Mouse (Mus musculus) heart, postnatal 0 days (tissue): ENCODE measurements around the gene Neurod1. TPM values are rescaled to one million over a fixed set of nuclear protein-coding genes. Genes with fewer than 3 reads are reported as not detected.

Experiments used
- ATAC-seq: fragments of 200-750 bp; cut with Nextera tagmentation; 2 replicates; pipeline ENCODE4 v1.8.0; 2017; ENCODE audit warnings: low read depth, moderate number of reproducible peaks, moderate library complexity; ENCODE audit not compliant: insufficient read depth
- DNase-seq: peaks from one replicate; pipeline ENCODE4 v3.0.0-alpha.2; 2016; ENCODE audit warnings: low spot score
- H3K27ac ChIP-seq: fragments of 300-500 bp; sonication (generic); 2 replicates; pipeline ENCODE4 v1.5.1; 2014; ENCODE audit warnings: low read depth, mild to moderate bottlenecking
- H3K27me3 ChIP-seq: fragments of 300-500 bp; sonication (generic); 2 replicates; pipeline ENCODE4 v1.6.1; 2014; ENCODE audit warnings: low read length, mixed read lengths; ENCODE audit not compliant: control insufficient read depth, insufficient read depth
- H3K36me3 ChIP-seq: fragments of 300-500 bp; sonication (generic); replicated peaks from 2 replicates; pipeline ENCODE4 v1.6.1; 2014; ENCODE audit warnings: low read length, mixed read lengths; ENCODE audit not compliant: control insufficient read depth, insufficient read depth
- H3K4me1 ChIP-seq: fragments of 300-500 bp; sonication (generic); 2 replicates; pipeline ENCODE4 v1.6.1; 2014; ENCODE audit warnings: antibody characterized with exemption; ENCODE audit not compliant: control insufficient read depth, insufficient read depth
- H3K4me2 ChIP-seq: fragments of 300-500 bp; sonication (generic); 2 replicates; pipeline ENCODE4 v1.6.1; 2014; ENCODE audit warnings: low read depth, mild to moderate bottlenecking, low read length, moderate library complexity
- H3K4me3 ChIP-seq: fragments of 300-500 bp; sonication (generic); 2 replicates; pipeline ENCODE4 v1.5.1; 2014; ENCODE audit warnings: low read depth, low read length
- H3K9ac ChIP-seq: fragments of 300-500 bp; sonication (generic); replicated peaks from 2 replicates; pipeline ENCODE4 v1.6.1; 2014; ENCODE audit warnings: low read depth, low read length, mixed read lengths
- H3K9me3 ChIP-seq: fragments of 300-500 bp; sonication (generic); replicated peaks from 2 replicates; pipeline ENCODE4 v1.6.1; 2016; ENCODE audit warnings: low read length; ENCODE audit not compliant: control insufficient read depth
- CTCF ChIP-seq: IDR thresholded peaks from 2 replicates; pipeline ENCODE4 v1.5.1; 2016; ENCODE audit warnings: antibody characterized with exemption, control low read depth, low read depth
- EP300 ChIP-seq: IDR thresholded peaks from 2 replicates; pipeline ENCODE4 v1.6.1; 2016; ENCODE audit warnings: antibody characterized with exemption, low read depth
- WGBS: fragments of 180-500 bp; shearing (Covaris S2); extraction: QIAGEN DNeasy Blood & Tissue Kit; methylation state at CpG from one replicate; pipeline ENCODE4 v1.1.7; 2014; 5-methylcytosine and 5-hydroxymethylcytosine counted together
- polyA plus RNA-seq: library from polyadenylated mRNA; unstranded; fragments of >200 nt; fragmentation: Nextera tagmentation; extraction: Ambion mirVana; gene quantifications from 2 replicates; pipeline ENCODE4 v1.2.1, GENCODE M21; 2015
- total RNA-seq: library from RNA; depleted of rRNA; stranded (reverse); fragments of >200 nt; gene quantifications from 2 replicates; pipeline ENCODE4 v1.2.3, GENCODE M21; 2014; ENCODE audit warnings: low replicate concordance

Gene Neurod1
- total and polyA plus RNA-seq, 2 experiments from 2014 or later: not detected

DNA sequence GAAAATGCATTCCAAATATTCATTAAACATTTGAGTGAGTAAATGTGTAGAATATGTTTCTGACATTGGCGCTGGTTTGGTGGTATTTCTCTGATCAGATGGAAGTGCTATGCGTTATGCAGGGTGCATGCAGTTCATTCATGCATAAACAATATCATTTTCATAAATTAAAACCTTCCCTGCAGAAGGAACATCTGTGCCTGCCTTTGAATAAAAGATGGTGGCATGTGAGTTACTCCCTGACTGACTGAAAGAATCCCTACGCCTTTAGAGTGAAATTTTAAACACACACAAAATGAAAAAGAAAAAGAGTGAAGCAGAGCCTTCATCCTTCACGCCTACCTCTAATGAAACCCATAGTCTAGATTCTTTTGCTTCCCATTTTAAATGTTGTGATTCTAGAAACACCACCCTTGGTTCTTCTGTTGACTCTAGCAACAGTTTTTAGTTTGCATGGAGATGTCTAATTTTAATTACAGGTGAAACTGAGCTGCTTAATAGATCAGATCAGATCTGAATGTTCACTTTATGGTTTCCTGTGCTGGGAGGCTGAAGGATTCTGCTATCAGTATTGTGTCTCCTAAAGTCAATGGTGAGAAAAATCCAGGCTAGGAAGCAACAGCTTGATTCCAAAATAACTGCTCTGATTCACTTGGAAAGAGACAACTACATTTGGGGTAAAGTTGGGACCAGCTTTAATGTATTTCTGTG is 5.7 kb downstream of the Neurod1 start:
- WGBS: 59% methylated on average over 4 of the region's 4 CpGs
- Histone ChIP-seq H3K4me1 (no peaks in the 10 kb centered on the region), H3K27me3 (peaks cover 30% of the 10 kb centered on the region), H3K27ac (no peak overlapping the region), H3K4me3 (no peak overlapping the region), H3K9me3 (no peaks in the 10 kb centered on the region), H3K9ac (no peak overlapping the region), H3K4me2 (no peak overlapping the region), H3K36me3 (no peaks in the 10 kb centered on the region)
- no peak for DNase-seq
- ATAC-seq: no peak
- TF ChIP-seq EP300 (no peak), CTCF (no peak)

DNA sequence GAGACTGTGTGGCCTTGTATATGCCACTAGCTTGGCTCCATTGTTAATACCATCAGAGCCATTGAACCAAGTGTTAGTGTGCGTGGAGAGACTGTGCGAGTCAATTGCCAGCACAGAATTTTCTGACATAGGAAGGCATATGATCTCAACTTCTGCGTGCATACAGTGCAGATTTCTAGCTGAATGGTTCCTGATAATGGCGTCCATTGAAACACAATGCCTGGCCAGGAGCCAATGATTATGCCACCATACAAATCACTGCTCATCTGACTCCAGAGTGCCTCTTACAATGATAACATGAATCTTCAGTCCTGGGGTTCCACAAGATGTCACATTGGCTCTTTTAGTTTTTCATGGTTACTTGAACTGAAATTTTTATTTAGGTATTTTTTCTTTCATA is 7.2 kb downstream of the Neurod1 start:
- Histone ChIP-seq H3K27ac (no peak overlapping the region), H3K4me1 (no peaks in the 10 kb centered on the region), H3K36me3 (no peaks in the 10 kb centered on the region), H3K4me2 (no peak overlapping the region), H3K27me3 (peaks cover 16% of the 10 kb centered on the region), H3K4me3 (no peak overlapping the region), H3K9me3 (no peaks in the 10 kb centered on the region), H3K9ac (no peak overlapping the region)
- WGBS: 62% methylated on average over 4 of the region's 4 CpGs
- no peak for ATAC-seq
- TF ChIP-seq EP300: no peak
- no peak for TF ChIP-seq CTCF
- DNase-seq: no peak

DNA sequence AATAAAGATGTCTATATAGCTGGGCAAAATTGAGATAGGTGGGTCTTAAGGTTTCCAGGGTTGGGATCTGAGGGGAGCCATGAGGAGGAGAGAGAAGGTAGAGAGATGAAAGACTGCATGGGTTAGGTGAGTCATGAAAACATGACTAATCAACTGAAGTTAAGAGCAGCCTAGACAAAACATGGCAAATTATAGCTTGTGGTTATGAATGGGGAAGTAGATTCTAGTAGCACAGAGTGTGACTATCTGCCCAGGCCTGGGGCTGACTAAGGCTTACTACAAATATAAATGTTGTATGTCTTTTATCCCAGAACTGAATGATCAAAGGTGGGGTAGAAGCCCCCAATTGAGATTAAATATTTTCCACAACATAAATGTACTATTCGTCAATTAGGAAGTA is 9.4 kb downstream of the Neurod1 start:
- Histone ChIP-seq H3K36me3 (no peaks in the 10 kb centered on the region), H3K9me3 (no peaks in the 10 kb centered on the region), H3K4me1 (no peaks in the 10 kb centered on the region), H3K27ac (no peak overlapping the region), H3K4me2 (no peak overlapping the region), H3K27me3 (peaks cover 4% of the 10 kb centered on the region; the same call in 1 of the 2 replicates), H3K4me3 (no peak overlapping the region), H3K9ac (no peak overlapping the region)
- DNase-seq: no peak
- ATAC-seq: no peak
- TF ChIP-seq EP300: no peak
- TF ChIP-seq CTCF: no peak
- 43% methylated on average over 1 of the region's 1 CpGs for WGBS

DNA sequence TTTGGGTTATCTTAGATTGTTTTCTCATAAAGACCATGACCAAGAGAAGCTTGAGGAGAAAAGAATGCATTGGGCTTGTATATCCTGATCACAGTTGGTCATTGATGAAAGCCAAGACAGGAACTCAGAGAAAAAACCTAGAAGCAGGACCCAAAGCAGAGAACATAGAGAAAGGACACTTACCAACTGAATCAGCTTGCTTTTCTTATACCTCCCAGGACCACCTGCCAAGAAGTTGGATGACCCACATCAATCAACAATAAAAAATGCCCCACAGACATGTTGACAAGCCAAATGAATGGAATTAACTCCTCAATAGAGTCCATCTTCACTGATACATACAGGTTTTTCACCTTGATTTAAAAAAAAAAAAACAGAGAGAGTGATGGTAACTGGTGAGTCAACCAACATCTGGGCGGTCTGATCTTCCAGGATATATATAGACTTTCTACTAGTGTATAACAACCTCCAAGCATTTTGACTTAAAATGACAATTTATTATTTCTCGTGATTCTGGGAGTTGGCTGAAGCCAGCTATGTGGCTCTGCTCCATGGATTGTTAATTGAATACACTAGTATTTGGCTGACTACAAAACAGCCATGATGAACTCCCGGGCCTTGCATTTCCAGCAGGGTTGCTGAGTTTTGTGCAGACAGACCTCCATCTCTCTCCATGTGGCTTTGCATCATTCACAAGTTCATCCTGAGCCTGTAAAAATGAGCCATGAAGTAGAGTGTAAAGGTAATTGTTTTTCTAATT is 12.5 kb downstream of the Neurod1 start:
- H3K4me3 ChIP-seq: no peak overlapping the region
- 76% methylated on average over 3 of the region's 3 CpGs for WGBS
- DNase-seq: no peak
- H3K27ac ChIP-seq: no peak overlapping the region
- no peaks in the 10 kb centered on the region for H3K9me3 ChIP-seq
- ATAC-seq: no peak
- no peak for TF ChIP-seq EP300
- no peak for TF ChIP-seq CTCF
- no peaks in the 10 kb centered on the region for H3K4me1 ChIP-seq
- H3K9ac ChIP-seq: no peak overlapping the region
- no peak overlapping the region for H3K4me2 ChIP-seq
- no peaks in the 10 kb centered on the region for H3K36me3 ChIP-seq
- no peaks in the 10 kb centered on the region for H3K27me3 ChIP-seq

DNA sequence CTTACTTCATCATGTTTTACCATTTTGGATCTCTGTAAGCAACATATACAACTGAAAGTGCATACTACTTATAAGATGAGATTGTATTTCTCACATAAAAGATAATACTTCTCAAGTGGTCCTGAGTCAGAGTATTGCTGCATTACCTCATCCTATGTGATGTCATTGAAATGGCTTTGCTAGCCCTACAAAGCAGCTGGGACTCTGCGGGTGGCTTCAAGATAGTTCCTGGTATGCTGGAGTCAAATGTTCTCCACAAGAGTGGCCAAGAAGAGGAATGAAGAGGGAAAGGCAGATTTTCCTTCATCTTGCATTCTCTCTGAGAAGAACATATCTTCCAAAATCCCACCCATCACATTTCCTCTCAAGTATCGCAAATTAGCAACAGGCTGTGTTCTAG is 13.2 kb downstream of the Neurod1 start:
- DNase-seq (no peak), ATAC-seq (no peak)
- H3K9me3 ChIP-seq: no peaks in the 10 kb centered on the region
- no peaks in the 10 kb centered on the region for H3K27me3 ChIP-seq
- TF ChIP-seq CTCF (no peak), EP300 (no peak)
- no peaks in the 10 kb centered on the region for H3K36me3 ChIP-seq
- H3K27ac ChIP-seq: no peak overlapping the region
- 80% methylated on average over 2 of the region's 2 CpGs for WGBS
- H3K4me2 ChIP-seq: no peak overlapping the region
- H3K4me3 ChIP-seq: no peak overlapping the region
- no peak overlapping the region for H3K9ac ChIP-seq
- H3K4me1 ChIP-seq: no peaks in the 10 kb centered on the region
